Mouse (Mus musculus) heart, embryonic 16.5 days (tissue): ENCODE measurements around the gene Tmem97. TPM values are rescaled to one million over a fixed set of nuclear protein-coding genes. Genes with fewer than 3 reads are reported as not detected.
"Not testable (repeated sequence)": the region's sequence is repeated elsewhere in the genome, so short reads cannot be mapped to it uniquely, and the experiment has no call there.

ENCODE experiments used
- ATAC-seq: fragments of 200-750 bp; cut with Nextera tagmentation; replicated peaks from 2 replicates; pipeline ENCODE4 v1.8.0; 2017; ENCODE audit warnings: moderate number of reproducible peaks; ENCODE audit not compliant: insufficient read depth, low FRiP score; ENCODE audit errors: extremely low read depth
- H3K27ac ChIP-seq: fragments of 300-500 bp; sonication (generic); 2 replicates; pipeline ENCODE4 v1.5.1; 2014; ENCODE audit warnings: mild to moderate bottlenecking, low read length, control low read depth, moderate library complexity
- H3K27me3 ChIP-seq: fragments of 300-500 bp; sonication (generic); 2 replicates; pipeline ENCODE4 v1.6.1; 2014; ENCODE audit warnings: low read length, mixed read lengths; ENCODE audit not compliant: control insufficient read depth, insufficient read depth
- H3K36me3 ChIP-seq: fragments of 300-500 bp; sonication (generic); 2 replicates; pipeline ENCODE4 v1.6.1; 2014; ENCODE audit not compliant: control insufficient read depth, insufficient read depth
- H3K4me1 ChIP-seq: fragments of 300-500 bp; sonication (generic); 2 replicates; pipeline ENCODE4 v1.6.1; 2014; ENCODE audit warnings: low read length, mixed read lengths; ENCODE audit not compliant: control insufficient read depth, insufficient read depth
- H3K4me2 ChIP-seq: fragments of 300-500 bp; sonication (generic); 2 replicates; pipeline ENCODE4 v1.6.1; 2014; ENCODE audit warnings: low read depth, mild to moderate bottlenecking, control low read depth, low read length
- H3K4me3 ChIP-seq: fragments of 300-500 bp; sonication (generic); 2 replicates; pipeline ENCODE4 v1.5.1; 2014; ENCODE audit warnings: mild to moderate bottlenecking, control low read depth, low read length
- H3K9ac ChIP-seq: fragments of 300-500 bp; sonication (generic); 2 replicates; pipeline ENCODE4 v1.6.1; 2014; ENCODE audit warnings: low read length, control low read depth
- H3K9me3 ChIP-seq: fragments of 300-500 bp; sonication (generic); replicated peaks from 2 replicates; pipeline ENCODE4 v1.6.1; 2016; ENCODE audit warnings: low read length; ENCODE audit not compliant: control insufficient read depth
- WGBS: fragments of 180-500 bp; shearing (Covaris S2); extraction: QIAGEN DNeasy Blood & Tissue Kit; methylation state at CpG from one replicate; pipeline ENCODE4 v1.1.7; 2014; 5-methylcytosine and 5-hydroxymethylcytosine counted together
- polyA plus RNA-seq: library from polyadenylated mRNA; unstranded; fragments of >200 nt; fragmentation: Nextera tagmentation; extraction: Ambion mirVana; gene quantifications from 2 replicates; pipeline ENCODE4 v1.2.1, GENCODE M21; 2015

Gene Tmem97
- polyA plus RNA-seq, 1 experiment from 2014 or later: 48.1 TPM

GRCm38 (mm10) chr11:78582848-78583247 lies 32.3 kb upstream of the Tmem97 start:
- Histone ChIP-seq H3K9me3 (no peaks in the 10 kb centered on the region), H3K4me2 (no peak overlapping the region), H3K36me3 (peaks cover 33% of the 10 kb centered on the region), H3K27me3 (no peaks in the 10 kb centered on the region), H3K9ac (no peak overlapping the region), H3K4me1 (no peaks in the 10 kb centered on the region), H3K27ac (no peak overlapping the region), H3K4me3 (no peak overlapping the region)
- no peak for ATAC-seq
- WGBS: 58% methylated on average over 6 of the region's 6 CpGs

GRCm38 (mm10) chr11:78574975-78575374 lies 24.4 kb upstream of the Tmem97 start:
- Histone ChIP-seq H3K4me1 (no peaks in the 10 kb centered on the region; the same call in 1 of the 2 replicates), H3K36me3 (peaks cover 34% of the 10 kb centered on the region), H3K27ac (no peak overlapping the region), H3K4me2 (no peak overlapping the region), H3K4me3 (no peak overlapping the region), H3K27me3 (no peaks in the 10 kb centered on the region), H3K9me3 (no peaks in the 10 kb centered on the region), H3K9ac (no peak overlapping the region)
- 59% methylated on average over 2 of the region's 2 CpGs for WGBS
- no peak for ATAC-seq

GRCm38 (mm10) chr11:78574536-78574935 lies 24.0 kb upstream of the Tmem97 start:
- Histone ChIP-seq H3K9ac (no peak overlapping the region), H3K4me2 (no peak overlapping the region), H3K27ac (no peak overlapping the region), H3K4me1 (no peaks in the 10 kb centered on the region; the same call in 1 of the 2 replicates), H3K27me3 (no peaks in the 10 kb centered on the region), H3K36me3 (peaks cover 34% of the 10 kb centered on the region), H3K4me3 (no peak overlapping the region), H3K9me3 (no peaks in the 10 kb centered on the region)
- 84% methylated on average over 3 of the region's 3 CpGs for WGBS
- ATAC-seq: no peak

- ATAC-seq, H3K27me3 ChIP-seq, H3K9ac ChIP-seq, H3K4me1 ChIP-seq, H3K4me2 ChIP-seq, H3K27ac ChIP-seq, H3K4me3 ChIP-seq, H3K9me3 ChIP-seq: not testable (repeated sequence)
- WGBS: 88% methylated on average over 3 of the region's 4 CpGs
- H3K36me3 ChIP-seq: peaks cover 34% of the 10 kb centered on the region
These were observed 23.5 kb upstream of the Tmem97 start for GRCm38 (mm10) chr11:78574031-78574430.

GRCm38 (mm10) chr11:78571854-78572253 lies 21.3 kb upstream of the Tmem97 start:
- peaks cover 1% of the 10 kb centered on the region; the same call in 1 of the 2 replicates for H3K4me1 ChIP-seq
- H3K4me2 ChIP-seq: no peak overlapping the region
- no peaks in the 10 kb centered on the region for H3K27me3 ChIP-seq
- WGBS: 79% methylated on average over 6 of the region's 6 CpGs
- no peak overlapping the region for H3K4me3 ChIP-seq
- ATAC-seq: no peak
- no peaks in the 10 kb centered on the region for H3K9me3 ChIP-seq
- peaks cover 31% of the 10 kb centered on the region for H3K36me3 ChIP-seq
- H3K27ac ChIP-seq: no peak overlapping the region
- H3K9ac ChIP-seq: no peak overlapping the region

- no peaks in the 10 kb centered on the region for H3K27me3 ChIP-seq
- peaks cover 27% of the 10 kb centered on the region for H3K36me3 ChIP-seq
- no peaks in the 10 kb centered on the region for H3K9me3 ChIP-seq
- no peak overlapping the region for H3K4me3 ChIP-seq
- peaks cover 5% of the 10 kb centered on the region; the same call in 1 of the 2 replicates for H3K4me1 ChIP-seq
- H3K9ac ChIP-seq: no peak overlapping the region
- WGBS: 93% methylated on average over 8 of the region's 8 CpGs
- H3K4me2 ChIP-seq: no peak overlapping the region
- no peak for ATAC-seq
- H3K27ac ChIP-seq: no peak overlapping the region
These were observed 20.9 kb upstream of the Tmem97 start for GRCm38 (mm10) chr11:78571441-78571840.

GRCm38 (mm10) chr11:78569806-78570205 lies 19.2 kb upstream of the Tmem97 start:
- ATAC-seq: no peak
- no peaks in the 10 kb centered on the region for H3K9me3 ChIP-seq
- H3K4me3 ChIP-seq: no peak overlapping the region
- no peak overlapping the region for H3K4me2 ChIP-seq
- no peak overlapping the region for H3K9ac ChIP-seq
- H3K27me3 ChIP-seq: no peaks in the 10 kb centered on the region
- H3K27ac ChIP-seq: no peak overlapping the region
- WGBS: 60% methylated on average over 3 of the region's 3 CpGs
- peaks cover 8% of the 10 kb centered on the region; the same call in 1 of the 2 replicates for H3K4me1 ChIP-seq
- peaks cover 29% of the 10 kb centered on the region for H3K36me3 ChIP-seq

GRCm38 (mm10) chr11:78568827-78569226 lies 18.2 kb upstream of the Tmem97 start:
- 73% methylated on average over 10 of the region's 10 CpGs for WGBS
- no peak overlapping the region for H3K27ac ChIP-seq
- H3K9ac ChIP-seq: no peak overlapping the region
- H3K9me3 ChIP-seq: no peaks in the 10 kb centered on the region
- H3K4me3 ChIP-seq: no peak overlapping the region
- H3K4me1 ChIP-seq: peaks cover 8% of the 10 kb centered on the region; the same call in 1 of the 2 replicates
- peaks cover 26% of the 10 kb centered on the region for H3K36me3 ChIP-seq
- no peak for ATAC-seq
- no peak overlapping the region for H3K4me2 ChIP-seq
- H3K27me3 ChIP-seq: no peaks in the 10 kb centered on the region

- 79% methylated on average over 6 of the region's 6 CpGs for WGBS
- Histone ChIP-seq H3K4me3 (no peak overlapping the region), H3K27ac (no peak overlapping the region), H3K9me3 (no peaks in the 10 kb centered on the region), H3K9ac (no peak overlapping the region), H3K4me1 (peaks cover 8% of the 10 kb centered on the region; the same call in 1 of the 2 replicates), H3K4me2 (no peak overlapping the region), H3K27me3 (no peaks in the 10 kb centered on the region), H3K36me3 (peaks cover 19% of the 10 kb centered on the region)
- no peak for ATAC-seq
These were observed 17.0 kb upstream of the Tmem97 start for GRCm38 (mm10) chr11:78567614-78568013.
